Mouse (Mus musculus) left cerebral cortex, postnatal 14 days (tissue): ENCODE measurements around the gene Arhgef1. TPM values are rescaled to one million over a fixed set of nuclear protein-coding genes. Genes with fewer than 3 reads are reported as not detected.
"Not testable (repeated sequence)": the region's sequence is repeated elsewhere in the genome, so short reads cannot be mapped to it uniquely, and the experiment has no call there.

Experiments used
- DNase-seq, 2 experiments: peaks; one replicate each; pipeline ENCODE4 v3.0.0; 2021 to 2022; ENCODE audit warnings: low spot score in 2 of 2, mixed read lengths in 1 of 2
- intact Hi-C: fragments of 180-260 bp; cut with DNase I; formaldehyde crosslinking; loops from one replicate; pipeline ENCODE4 v1.15.1; 2025
- total RNA-seq, 2 experiments: library from RNA; stranded (reverse); gene quantifications; 2 replicates each; pipeline ENCODE4 v1.2.3; 2021

Arhgef1 gene
- total RNA-seq, 2 experiments from 2014 or later, result 80.3 to 89.2 TPM

DNA sequence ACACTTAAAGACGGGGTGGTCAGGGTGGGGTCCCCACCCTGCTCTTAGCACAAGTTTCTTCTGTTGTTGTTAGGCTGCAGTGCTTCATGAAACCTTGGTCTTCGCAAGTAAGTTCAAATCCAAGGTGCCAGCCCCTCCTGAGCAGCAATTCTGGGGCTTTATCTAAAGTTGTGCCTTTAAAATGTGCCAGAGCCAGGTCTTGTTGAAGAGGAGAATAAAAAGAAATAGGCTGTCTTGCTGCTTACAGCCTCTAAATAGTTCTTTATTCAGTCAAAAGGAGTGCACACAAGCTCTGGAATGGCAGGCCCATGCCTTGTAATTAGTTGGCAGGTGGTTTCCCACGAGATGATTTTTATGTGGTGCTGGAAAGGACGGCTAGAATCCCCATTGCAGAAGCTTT is 15.6 kb upstream of the Arhgef1 start:
- no peak for DNase-seq
- intact Hi-C loops, result no loop called here

DNA sequence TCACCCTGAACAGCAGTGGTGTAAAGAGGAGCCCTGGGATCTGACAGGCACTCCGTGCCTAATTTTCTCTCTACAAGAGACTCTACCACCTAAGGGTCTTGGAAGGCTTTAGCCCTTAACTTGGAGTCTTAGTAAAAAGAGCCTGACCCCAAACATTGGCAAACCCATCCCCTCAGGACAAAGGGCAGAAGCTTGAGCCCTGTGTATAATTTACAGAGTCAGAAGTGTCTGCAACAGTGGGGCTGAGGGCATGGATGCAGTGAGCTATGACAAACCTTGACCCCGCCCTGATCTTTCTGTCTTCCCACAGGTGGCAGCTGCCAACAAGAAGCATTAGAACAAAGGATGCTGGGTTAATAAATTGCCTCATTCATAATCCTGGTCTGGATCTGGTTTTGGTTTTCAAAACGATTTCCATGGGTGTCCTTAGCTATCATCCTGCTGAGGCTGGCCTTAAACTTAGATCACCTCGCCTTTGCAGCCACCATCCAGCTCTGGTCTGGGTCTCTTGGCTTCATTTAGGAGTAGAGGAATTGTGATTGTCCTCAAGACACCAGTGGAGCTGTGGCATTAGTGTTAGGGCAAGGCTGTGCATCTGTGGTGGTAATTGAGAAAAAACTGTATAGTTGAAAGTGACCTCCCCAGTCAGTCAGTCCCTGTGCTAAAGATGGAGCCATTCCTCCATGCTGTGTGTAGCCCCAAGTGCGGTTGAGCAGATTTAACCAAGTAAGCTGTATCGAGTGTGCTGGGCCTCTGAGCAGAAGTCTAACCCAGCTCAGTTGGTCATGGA is 13.1 kb upstream of the Arhgef1 start:
- intact Hi-C loops, result loop anchor here (2.0 kb wide), 1 partner anchor 77 kb away; no protein-coding TSS in a partner anchor
- DNase-seq, result no peak

DNA sequence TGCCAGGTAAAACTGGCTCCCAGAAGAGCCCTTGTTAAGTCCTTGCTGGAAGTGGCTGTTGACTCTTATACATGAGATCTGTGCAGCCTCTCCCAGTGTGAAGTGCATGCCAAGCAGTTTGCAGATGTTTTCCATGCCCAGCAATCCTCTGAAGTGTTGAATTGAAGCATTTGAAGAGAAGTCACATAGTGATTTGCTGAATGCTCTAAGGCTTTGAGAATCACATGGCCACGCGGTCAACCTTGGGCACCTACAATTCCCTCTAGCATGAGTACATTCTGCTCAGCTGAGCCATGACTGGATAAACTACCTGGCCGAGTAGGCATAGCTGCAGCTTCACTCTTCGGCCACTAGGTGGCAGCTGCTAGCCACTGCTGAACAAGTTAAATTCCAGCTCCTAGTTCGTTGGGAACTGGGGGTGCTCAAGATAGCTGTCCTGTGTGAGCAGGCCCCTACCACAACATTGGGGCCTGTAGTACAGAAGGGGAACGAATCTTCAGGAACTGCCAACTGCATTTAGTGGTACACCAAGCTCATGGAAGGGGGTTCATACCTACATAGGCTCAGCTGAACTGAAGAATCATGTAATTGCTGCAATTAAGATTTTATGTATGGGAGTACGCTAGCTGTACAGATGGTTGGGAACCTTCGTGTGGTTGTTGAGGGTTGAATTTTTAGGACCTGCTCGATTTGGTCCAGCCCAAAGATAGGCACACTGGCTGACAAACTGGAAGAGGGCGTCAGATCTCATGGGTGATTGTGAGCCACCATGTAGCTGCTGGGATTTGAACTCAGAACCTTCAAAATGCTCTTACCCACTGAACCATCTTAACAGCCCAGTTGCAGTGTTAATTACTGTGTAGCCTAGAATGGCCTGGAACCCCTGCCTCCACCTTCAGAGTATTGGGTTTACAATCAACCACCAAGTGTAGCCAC is 12.2 kb upstream of the Arhgef1 start:
- intact Hi-C loops, result loop anchor here (2.0 kb wide), 1 partner anchor 76 kb away; no protein-coding TSS in a partner anchor
- peak; percentile 79 to 85 for DNase-seq

DNA sequence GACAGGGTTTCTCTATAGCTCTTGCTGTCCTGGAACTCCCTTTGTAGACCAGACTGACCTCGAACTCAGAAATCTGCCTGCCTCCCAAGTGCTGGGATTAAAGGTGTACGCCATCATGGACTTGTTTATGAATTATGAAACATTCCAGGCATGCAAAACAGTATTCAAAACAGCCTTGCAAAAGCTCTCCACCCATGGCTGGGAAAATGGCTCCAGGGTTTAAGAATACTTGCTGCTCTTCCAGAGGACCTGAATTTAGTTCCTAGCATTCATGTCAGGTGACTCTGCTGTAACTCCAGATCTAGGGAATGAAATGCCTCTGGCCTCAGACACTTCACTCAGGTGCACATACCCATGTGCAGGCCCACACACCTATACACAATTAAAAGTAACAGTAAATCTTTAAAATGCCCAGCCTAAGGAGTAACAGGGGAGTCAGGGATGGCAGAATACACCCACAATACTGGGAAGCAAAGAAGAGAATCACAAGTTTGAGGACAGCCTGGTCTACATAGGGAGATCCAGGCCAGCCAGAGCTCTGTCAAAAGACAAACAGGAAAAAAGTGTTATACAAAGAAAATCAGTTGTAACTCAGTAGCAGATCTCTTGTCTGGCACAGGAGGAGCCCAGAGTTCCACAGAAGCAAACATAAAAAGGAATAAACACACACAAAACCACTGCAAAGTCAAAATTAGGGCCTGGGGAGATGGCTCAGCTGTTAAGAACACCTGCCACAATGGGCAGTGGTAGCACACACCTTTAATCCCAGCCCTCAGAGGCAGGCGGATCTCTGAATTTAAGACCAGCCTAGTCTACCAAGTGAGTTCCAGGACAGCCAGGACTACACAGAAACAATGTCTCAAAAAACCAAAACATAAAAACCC is 11.2 kb upstream of the Arhgef1 start:
- intact Hi-C loops, result loop anchor here (2.0 kb wide), 1 partner anchor 75 kb away; no protein-coding TSS in a partner anchor
- DNase-seq, result no peak

DNA sequence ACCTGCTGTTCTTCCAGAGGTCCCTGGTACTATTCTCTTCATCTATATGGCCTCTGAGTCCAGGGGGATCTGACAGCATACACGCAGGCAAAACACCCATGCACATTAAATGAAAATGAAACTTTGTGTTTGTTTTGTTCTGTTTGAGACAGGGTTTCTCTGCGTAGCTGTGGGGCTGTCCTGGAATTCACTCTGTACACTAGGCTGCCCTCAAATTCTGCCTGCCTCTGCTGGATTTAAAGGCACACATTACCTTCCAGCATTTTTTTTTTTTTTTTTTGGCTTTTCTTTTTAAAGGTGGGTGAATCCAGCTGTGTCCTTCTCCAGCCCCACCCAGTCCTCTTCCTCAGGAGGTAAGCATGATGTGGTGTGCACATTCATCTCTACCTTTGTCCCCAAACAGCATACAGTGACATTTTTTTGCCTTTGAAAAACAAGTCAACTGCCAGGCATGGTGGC is 10.6 kb upstream of the Arhgef1 start:
- intact Hi-C loops, result no loop called here
- DNase-seq, result no peak

DNA sequence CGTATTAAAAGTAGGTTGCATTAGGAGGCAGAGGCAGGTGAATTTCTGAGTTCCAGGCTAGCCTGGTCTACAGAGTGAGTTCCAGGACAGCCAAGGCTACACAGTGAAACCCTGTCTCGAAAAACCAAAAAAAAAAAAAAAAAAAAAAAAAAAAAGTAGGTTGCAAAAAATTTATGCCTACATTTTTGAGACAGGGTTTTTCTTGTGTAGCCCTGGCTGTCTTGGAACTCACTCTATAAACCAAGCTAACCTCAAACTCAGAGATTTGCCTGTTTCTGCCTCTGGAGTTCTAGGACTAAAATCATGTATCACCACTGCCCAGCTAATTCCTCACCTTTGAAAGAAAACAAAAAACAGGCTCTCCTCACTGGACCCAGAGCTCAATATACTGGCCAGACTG is 7.0 kb upstream of the Arhgef1 start:
- intact Hi-C loops, DNase-seq: not testable (repeated sequence)

DNA sequence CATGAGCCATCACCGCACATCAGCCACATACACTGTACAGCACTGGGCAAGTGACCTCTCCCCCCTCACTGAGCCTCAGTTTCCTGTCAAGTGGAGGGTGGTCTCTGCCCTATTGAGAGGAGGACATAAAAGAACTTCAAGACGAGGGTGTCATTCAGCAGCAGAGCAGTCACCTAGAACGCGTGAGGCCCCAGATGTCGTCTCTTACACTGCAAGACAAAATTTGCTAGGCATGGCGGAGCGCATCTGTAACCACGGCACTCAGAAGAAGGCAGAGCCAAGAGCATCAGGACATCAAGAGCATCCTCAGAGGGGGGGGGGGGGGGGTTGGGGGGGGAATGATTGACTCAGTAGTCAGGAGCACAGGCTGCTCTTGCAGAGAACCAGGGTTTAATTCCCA is 6.4 kb upstream of the Arhgef1 start:
- no peak for DNase-seq
- intact Hi-C loops, result no loop called here

DNA sequence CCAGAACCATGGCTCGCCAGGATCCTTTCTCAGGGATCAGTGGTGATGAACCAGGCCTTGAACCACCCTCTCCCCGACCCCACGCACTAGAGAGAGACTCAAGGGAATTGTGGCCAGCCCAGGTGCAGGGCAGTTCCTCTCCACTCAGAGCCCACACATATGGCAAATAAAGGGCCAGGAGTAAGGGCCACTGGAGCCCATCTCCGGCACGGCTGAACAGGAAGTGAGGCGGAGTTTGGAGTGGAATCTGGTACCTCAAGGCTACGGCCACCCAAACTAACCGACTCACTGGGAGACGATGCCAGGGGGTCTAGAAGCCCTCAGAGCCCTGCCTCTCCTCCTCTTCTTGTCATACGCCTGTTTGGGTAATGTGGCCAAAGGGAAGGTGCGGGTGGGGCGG is 5.5 kb upstream of the Arhgef1 start, which contains the start of gene Cd79a:
Cd79a (plus strand) TSS at position 158 of the 400 bp plus-strand sequence.
- intact Hi-C loops, result no loop called here
- no peak for DNase-seq

DNA sequence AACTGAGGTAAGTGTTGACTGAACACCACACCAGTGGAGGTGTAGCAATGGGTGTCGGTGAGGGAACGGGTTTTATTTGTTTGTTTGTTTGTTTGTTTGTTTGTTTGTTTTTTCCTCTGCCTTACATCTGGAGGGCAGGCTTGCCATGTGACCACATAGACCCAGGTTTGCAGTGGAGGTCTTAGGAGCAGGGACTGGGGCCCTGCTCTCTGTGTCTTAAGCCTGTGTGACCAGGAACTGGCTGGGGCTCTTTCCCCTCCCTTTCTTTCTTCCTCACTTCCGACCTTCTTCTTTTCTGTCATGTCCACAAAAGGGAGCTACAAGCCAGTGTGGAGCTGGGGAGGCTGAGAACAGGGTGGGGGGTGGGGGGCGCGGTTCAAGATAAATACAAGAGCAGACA is 4.8 kb upstream of the Arhgef1 start:
- no peak for DNase-seq
- intact Hi-C loops, result no loop called here

DNA sequence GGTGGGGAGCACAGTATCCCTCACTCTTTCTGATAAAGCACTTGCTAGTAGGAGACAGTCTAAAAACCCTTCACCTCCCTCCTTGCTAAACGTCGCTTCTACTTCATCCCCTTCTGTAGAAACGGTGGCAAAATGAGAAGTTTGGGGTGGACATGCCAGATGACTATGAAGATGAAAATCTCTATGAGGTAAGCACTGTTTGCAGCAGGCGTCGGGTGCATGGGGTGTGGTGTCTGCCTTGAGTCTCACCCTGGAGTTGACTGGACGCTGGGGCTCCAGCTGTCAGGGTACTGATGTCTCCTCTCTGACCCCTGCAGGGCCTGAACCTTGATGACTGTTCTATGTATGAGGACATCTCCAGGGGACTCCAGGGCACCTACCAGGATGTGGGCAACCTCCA is 1.6 kb upstream of the Arhgef1 start:
- intact Hi-C loops, result no loop called here
- no peak for DNase-seq

DNA sequence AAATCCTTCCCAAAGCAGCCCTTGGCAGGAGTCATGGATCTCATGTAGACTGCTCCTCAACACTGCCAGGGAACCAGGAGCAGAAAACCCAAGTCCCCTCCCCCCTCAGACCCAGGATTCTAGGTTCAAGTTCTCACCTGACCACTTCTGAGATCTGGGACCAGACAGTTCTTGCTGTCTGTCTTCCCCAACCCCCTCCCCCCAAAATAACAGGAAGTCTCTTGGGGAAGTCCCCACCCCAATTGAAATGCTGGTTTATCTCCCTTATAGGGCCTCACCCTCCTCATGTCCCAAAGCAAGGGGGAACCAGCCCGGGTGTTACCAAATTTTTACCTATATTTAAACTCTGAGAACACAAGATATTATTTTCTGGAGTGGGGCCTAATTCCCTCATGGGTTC is 870 bp upstream of the Arhgef1 start:
- no peak for DNase-seq
- intact Hi-C loops, result no loop called here

DNA sequence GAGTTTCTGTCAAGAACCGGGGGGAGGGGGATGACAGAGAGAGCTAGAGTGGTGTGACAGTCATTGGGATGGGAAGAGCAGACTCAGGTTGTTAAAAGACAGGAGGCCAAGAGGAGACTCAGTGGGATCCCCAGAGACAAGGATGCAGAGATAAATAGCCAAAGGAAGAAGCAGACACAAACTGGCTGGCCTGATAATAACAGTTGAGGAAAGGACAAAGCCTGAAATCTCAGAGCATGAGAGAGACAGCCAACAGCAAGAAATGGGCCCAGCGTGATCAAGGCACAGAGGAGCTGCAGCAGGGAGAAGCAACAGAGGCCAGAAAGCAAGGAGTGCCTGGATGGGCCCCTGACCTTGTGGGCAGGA is 465 bp upstream of the Arhgef1 start:
- intact Hi-C loops, result no loop called here
- DNase-seq, result no peak

DNA sequence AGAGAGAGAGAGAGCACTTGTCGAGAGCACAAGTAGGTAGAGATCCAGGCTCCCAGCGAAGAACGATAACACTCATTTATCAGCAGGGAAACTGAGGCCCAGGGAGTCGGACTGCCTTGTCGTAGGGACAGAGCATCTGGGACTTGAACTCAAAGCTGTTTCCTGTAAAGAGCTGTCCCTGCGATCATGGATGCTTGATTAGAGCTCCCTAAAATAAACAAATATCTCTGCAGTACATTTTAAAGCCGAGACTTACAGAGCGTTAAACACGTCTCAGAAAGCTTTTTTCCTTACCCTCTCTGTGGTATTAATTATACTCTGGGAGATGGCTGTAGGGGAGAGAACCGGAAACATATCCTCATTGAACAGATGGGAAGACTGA is 723 bp downstream of the Arhgef1 start:
- intact Hi-C loops, result no loop called here
- no peak for DNase-seq

DNA sequence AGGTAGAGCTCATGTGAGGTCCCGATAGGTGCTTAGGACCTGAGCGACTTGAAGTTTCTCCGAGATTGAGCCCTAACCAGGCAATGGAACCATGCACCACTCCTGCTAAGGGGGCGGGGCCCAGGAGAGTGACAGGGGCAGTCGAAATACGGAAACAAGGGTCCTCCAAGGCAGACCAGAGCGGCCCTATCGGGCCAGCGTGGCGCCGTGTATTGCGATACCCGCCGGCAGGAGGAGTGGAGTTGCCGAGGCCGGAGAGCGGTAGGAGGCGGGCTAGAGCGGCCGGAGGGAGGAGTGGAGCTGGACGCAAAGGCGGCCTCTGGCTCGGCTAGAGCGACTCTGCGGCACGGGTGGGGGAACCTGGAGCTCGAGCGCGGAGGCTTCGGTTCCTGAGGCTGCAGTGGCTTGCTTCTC is 1.4 kb downstream of the Arhgef1 start:
- intact Hi-C loops, result no loop called here
- DNase-seq, result peak; percentile 97 to 98

DNA sequence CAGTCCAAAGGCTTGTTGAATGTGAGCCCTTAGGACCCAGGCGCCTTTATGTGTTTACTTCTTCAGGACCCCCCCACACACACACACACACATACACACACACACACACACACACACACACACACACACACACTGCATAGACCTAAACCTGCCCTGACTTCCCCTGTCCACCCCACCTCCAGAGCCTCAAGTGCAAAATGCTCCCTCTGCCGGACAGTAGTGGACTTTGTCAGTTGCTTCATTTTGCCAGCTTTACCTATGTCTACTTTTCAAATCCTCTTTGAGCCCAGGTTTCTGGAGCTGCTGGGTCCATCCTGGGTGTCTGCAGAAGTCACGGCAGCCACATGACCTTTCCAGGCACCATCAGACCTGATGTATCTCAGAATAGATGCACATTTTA is 2.2 kb downstream of the Arhgef1 start:
- intact Hi-C loops, result loop anchor here (5.0 kb wide), 1 partner anchor 47 kb away; no protein-coding TSS in a partner anchor
- DNase-seq, result peak; percentile 48 to 53

DNA sequence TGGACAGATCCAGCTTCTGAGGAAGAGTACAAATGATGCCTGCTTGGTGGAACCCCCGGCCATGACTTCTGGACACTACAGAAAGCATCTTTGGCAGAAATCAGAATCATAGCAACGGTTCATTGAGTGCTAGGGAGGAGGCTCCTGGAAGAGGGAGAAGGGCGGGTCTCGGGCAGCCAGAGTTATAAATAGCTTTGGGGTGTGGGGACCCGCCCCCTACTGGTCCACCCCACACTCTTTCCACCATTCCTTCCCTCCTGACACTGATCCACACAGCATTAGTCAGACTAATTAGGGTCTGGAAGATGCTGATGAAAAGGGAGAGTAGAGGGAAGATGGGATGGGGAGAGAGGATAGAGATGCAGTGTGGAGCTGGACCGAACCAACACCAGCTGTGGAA is 3.8 kb downstream of the Arhgef1 start:
- DNase-seq, result no peak
- intact Hi-C loops, result loop anchor here (5.0 kb wide), 1 partner anchor 46 kb away; no protein-coding TSS in a partner anchor

DNA sequence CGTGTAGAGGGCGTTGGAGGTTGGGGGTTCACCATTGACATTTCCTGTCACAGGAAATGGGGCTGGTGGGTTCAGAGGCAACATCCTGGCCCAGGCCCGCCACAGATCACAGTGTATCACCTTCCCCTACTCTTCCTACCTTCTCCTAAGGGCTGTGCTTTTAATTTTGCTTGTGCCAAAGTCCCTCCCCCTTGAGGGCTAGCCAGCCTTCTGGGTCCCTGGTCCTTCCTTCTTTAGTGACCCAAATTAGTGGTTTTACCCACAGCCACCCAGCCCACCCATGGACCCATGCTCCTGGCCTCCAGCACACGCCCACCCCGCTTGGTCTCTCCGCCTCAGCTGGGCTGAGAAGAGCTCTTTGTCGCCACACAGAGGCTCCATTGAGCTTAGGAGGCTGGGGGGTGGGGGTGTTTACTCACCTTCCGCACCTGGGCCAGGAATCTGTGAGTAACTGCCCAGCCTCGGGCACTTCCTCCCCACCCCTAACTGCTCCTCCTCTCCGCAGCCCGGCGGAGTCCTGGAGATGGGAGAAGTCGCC is 4.6 kb downstream of the Arhgef1 start:
- intact Hi-C loops, result loop anchor here (5.0 kb wide), 1 partner anchor 45 kb away; no protein-coding TSS in a partner anchor
- no peak for DNase-seq

DNA sequence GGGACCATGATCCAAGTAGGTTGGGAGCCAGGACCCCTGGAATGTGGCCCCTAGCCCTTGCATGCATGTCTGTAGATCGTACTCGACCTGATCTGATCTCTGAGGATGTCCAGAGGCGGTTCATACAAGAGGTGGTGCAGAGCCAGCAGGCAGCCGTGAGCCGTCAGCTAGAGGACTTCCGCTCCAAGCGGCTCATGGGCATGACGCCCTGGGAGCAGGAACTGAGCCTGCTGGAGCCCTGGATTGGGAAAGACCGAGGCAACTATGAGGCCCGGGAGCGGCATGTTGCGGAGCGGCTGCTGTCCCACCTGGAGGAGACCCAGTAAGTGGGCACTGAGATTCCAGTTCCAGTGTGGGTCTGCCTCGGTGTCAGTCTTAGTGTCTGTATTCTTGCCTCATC is 9.8 kb downstream of the Arhgef1 start:
- intact Hi-C loops, result no loop called here
- DNase-seq, result no peak

DNA sequence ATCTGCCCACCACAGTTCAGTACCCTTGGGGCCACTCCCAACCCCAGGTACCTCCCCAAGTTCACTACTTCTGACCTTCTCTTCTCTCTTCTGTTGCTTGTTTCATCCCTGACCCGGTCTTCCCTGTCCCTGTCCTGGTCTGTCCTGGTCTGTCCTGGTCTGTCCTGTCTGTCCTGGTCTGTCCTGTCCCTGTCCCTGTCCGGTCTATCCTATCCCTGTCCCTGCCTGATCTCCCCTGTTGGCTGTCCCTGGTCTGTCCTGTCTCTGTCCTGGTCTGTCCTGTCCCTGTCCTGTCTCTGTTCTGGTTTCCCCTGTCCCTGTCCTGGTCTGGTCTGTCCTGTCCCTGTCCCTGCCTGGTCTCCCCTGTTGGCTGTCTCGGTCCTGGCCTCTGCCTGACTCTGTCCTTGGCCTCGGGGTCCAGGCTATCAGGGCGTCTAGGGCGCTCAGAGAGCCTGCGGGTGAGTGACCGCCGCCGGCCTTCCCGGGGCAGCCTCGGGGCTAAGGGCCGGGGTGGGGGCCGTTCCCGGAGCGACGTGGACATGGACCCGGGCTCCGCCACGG is 16.1 kb downstream of the Arhgef1 start:
- intact Hi-C loops, result no loop called here
- no peak for DNase-seq
